Mouse (Mus musculus) urinary bladder, postnatal 14 days (tissue): ENCODE results near the gene Slpi.
"Not testable (repeated sequence)": the region's sequence is repeated elsewhere in the genome, so short reads cannot be mapped to it uniquely, and the experiment has no call there.

Experiments used
- DNase-seq: peaks from one replicate; pipeline ENCODE4 v3.0.0; 2021; ENCODE audit warnings: low spot score

Gene Slpi

GRCm38 (mm10) chr2:164377478-164378426 lies 11.1 kb downstream of the Slpi start:
- no peak for DNase-seq

DNA sequence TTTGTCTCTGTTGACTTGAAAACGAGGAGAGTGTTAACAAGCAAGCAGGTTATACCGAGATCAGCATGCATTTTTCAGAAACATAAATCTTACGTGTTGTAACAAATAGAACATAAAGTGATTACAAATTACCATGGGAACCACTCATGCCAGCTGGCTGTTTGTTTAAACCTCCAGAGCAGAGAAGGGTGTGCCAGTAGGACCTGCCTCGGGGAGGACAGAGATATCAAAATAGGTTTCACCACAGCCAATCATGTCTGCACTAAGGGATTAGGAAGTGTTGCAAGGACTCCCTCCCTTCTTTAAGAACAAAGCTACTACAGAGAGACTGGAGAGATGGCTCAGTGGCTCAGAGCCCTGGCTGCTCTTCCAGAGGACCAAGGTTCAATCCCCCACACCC lies 15.7 kb downstream of the Slpi start:
- peak; percentile 54 for DNase-seq

DNA sequence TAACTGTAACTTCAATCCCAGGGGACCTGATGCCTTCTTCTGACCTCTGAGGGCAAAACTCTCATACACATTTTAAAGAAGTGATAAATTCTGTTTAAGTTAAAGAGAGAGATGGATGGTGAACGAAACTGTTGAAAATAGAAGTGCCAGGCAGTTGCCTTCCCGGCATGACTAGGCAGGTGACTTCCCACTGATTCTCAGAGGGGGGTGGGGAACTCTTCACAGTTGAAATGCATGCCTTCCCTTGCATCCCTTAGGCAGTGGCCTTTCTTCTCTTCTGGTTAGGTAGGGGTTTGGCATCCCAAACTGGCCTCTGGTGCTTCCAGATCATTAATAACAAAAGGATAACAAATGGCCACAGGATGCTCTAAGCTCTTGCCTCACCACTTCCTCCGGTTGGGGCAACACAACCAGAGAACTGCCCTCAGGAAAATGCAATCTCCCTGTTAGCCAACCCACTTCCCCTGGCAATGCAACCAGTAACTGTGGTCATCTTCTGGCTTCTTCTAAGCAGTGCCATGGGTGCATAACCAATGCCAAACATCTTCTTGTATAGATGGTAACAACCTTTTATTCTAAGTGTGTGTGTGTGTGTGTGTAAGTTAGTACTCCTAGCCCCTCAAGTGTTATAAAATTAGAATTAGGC lies 16.4 kb downstream of the Slpi start:
- DNase-seq: no peak

- DNase-seq: no peak
Measured at GRCm38 (mm10) chr2:164371371-164371770, 17.5 kb downstream of the Slpi start.

DNA sequence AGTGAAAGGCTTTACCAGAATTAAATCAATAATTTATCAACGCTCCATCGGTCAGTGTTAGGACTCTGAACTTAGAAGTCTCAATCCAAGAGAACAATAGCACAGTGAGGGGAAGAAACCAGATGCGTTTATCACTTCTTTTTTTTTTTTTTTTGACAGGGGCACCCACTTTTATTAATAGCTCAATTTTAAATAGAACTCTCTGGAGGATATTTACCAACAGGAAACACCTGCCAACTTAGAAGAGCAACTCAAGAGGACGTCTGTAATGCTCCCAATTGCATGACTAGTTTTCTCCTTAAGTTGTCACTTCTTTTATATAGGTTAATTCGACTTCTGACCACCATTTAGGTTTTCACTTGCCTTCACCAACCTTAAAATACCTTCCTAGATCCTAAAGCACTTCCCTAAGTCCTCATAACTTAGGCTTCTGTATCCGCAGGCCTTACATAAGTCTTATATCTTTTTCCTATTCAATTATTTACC lies 20.2 kb downstream of the Slpi start:
- DNase-seq: no peak

DNA sequence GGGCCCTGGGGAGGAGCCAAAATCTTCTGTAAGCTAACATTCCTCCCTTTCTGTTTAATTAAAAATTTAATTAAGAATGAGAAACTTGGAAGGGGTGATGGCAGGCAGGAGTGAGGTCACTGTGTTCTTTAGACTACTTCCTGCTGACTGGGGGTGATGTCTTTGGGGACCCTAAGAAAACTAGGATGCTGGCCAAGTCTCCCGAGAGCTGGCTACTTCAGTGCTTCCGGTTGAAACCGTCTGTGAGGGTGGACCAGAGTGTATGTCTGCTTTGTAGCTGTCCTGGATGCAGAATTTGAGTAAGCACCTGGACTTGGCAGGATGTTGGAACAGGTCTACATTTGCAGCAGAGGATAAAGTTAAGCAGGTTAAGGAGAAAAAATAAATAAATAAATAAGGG lies 21.9 kb downstream of the Slpi start:
- no peak for DNase-seq

DNA sequence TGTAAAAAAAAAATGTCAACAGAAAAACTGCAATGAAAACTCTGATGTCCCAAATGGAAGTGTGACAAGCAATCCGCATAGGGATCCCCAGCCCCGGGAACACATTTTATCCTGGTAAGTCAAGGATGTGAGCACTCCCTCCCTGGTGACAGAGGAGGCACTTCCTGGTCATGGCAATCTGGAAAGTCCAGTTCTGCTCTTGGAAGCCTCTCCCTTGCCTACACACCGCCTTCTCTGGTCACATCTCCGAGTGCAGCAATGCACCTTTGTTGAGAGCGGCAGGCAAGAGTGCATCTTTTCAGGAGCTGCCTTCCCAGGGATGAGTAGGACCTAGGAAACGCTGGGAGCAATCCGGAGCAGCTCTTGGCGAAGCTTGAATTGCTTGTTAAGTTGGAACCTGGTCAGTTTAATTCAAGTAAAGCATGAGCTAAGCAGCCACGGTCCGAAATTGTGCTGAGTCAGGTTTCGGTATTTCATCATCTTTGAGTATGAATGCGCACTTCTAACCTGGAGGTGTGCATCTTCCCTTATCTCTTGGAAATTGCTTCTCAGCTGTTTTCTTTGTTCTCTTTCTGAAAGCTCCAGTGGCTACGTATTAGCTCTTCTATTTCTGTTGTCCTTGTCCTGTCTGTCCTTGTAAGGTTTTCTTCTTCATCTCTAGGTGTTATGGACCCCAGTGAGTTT lies 27.8 kb downstream of the Slpi start:
- peak; percentile 22 for DNase-seq

DNA sequence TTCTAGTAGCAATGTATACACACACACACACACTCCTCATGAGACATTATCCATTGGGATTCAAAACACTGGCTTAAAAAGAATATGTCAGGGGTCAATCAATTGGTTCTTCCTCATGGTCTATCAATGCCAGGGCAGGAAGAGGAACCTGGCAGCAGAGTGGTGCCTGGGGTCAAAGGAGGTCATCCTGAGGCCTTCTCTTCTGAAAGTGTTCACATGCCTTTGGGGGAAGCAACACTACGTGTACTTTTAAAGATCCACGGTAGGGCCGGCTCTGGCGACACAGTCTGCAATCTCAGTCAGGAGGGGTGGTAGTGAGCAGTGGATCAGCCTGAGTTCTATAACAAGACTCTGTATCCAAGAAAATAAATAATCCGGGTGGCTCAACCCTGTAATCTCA lies 29.2 kb downstream of the Slpi start:
- no peak for DNase-seq

GRCm38 (mm10) chr2:164359031-164359430 lies 29.9 kb downstream of the Slpi start:
- DNase-seq: no peak

DNA sequence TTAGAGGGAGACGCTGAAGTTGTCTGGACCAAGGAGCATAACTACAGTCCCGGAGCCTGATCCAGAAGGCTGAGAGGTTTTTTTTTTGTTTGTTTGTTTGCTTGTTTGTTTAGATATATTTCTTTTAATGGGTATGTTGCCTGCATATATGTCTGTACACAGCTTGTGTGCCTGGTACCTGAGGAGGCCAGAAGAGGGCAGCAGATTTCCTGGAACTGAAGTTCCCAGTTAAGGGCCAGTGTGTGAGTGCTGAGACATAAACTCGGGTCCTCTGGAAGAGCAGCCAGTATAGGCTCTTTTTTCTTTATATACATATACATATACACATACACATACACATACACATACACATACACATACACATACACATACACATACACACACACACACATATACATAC lies 30.5 kb downstream of the Slpi start:
- DNase-seq: peak; percentile 17

DNA sequence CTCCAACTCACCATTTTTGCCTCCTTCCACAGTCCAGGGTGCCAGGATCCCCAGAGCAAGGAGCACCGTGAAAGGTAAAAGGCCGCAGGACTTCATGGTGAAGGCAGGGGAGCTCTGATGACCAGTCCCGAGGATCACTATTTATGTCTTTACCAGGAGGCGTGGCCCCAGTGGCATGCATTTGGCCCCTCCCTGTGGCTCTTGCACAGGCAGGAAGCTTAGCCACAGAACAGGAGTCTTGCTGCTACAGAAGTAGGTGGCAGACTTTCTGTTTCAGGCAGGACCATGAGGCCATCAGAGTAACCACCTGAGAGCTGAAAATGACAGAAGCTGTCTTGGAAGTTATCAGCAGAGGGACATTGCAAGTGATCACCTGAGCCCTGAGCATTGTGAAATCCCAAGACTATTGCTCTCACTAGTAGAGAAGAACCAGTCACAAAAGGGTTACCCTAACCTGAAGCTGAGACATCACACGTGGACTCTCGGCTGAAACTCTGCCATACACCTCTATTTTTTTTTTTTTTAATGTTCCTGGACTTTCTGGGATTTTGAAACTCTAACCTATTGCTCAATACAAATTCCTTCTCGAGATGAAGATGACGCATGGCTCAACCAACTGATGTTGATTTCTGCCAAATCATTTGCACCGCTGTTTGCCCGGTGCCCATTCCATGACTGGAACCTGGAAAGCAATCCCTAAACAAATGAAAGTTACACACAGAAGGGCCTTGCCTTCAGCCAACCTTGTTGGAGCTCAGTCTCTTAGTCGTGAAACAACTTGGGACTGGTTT lies 32.5 kb downstream of the Slpi start:
- DNase-seq: no peak

- DNase-seq: no peak
Measured at GRCm38 (mm10) chr2:164353356-164353755, 35.5 kb downstream of the Slpi start.

- no peak for DNase-seq
Measured at GRCm38 (mm10) chr2:164352697-164353096, 36.2 kb downstream of the Slpi start.

- peak; percentile 38 for DNase-seq
Measured at GRCm38 (mm10) chr2:164348980-164349379, 39.9 kb downstream of the Slpi start.

DNA sequence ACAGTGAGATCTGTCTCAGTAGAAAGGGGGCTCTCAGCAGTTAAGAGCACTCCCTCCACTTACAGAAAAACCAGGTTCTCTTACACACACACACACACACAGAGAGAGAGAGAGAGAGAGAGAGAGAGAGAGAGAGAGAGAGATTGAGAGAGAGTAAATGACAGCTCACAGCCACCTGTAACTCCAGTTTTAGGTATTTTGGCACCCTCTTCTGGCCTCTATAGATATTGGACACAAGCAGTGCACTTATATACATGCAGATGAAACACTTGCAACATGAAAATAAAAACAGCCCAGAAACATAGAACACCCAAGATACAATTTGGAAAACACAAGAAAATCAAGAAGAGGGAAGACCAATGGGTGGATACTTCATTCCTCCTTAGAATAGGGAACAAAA lies 41.2 kb downstream of the Slpi start:
- not testable (repeated sequence) for DNase-seq

DNA sequence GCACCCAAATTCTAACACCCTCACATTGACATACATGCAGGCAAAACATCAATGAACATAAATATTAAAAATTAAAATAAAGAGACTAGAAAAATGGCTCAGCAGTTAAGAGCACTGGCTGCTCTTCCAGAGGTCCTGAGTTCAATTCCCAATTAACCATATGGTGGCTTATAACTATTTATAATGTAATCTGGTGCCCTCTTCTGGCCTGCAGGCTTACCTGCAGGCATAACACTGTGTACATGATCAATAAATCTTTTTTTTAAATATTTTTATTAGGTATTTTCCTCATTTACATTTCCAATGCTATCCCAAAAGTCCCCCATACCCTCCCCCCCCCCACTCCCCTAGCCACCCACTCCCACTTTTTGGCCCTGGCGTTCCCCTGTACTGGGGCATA lies 45.2 kb downstream of the Slpi start:
- DNase-seq: not testable (repeated sequence)

- not testable (repeated sequence) for DNase-seq
Measured at GRCm38 (mm10) chr2:164332440-164332839, 56.5 kb downstream of the Slpi start, which contains the start of gene Svs5. Gene Svs5 (plus strand): TSS chr2:164332740.

GRCm38 (mm10) chr2:164320983-164321382 lies 67.9 kb downstream of the Slpi start:
- no peak for DNase-seq

GRCm38 (mm10) chr2:164316451-164316850 lies 72.4 kb downstream of the Slpi start, which contains the start of gene Svs6:
Gene Svs6 (plus strand): TSS chr2:164316751.
- DNase-seq: not testable (repeated sequence)

- DNase-seq: not testable (repeated sequence)
Measured at GRCm38 (mm10) chr2:164315460-164315859, 73.4 kb downstream of the Slpi start.

DNA sequence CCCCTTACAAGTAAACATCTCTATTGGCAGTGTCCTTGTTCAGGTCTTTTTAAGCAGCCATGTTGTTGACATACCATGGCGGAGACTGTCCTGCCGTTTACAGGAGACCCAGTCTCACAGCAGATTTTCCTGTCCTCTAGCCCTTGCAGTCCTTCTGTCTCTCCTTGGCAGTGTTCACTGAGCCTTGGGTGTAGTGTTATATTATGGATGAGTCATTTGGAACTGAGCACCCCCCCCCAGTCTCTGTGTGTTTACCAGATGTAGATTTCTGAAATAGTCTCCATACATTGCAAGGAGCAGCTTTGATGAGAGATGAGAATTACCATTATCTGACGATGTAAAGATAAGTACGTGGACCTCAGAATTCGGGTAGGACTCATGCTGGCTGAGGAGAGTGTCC lies 76.3 kb downstream of the Slpi start:
- DNase-seq: no peak
